Mouse (Mus musculus): ENCODE data around the gene Pou5f1.

Pou5f1 gene

DNA sequence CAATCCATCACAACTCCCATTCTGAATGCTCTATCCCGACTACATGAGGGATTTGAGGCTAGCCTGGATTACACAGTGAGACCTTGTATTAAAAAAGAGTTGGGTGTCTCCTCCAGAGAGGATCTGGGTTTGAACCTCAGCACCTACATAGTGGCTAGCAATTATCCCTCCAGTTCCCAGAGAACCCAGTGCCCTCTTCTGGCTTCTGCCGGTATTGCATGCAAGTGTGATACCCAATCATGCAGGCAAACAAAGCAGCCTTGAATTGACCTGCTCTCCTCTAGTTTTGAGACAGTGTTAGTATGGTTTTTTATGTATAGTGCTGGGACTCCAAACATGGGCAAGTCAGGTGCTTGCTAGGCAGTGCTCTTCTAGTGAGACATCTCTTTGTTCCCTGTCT lies 8.1 kb downstream of the Pou5f1 start:
- peak; percentile 57 for DNase-seq (ENCODE audit: low spot score)

GRCm38 (mm10) chr17:35514756-35515155 lies 8.9 kb downstream of the Pou5f1 start:
- no peak for DNase-seq (ENCODE audit: low spot score)

GRCm38 (mm10) chr17:35515911-35516640 lies 10.3 kb downstream of the Pou5f1 start:
- peak; percentile 33 for DNase-seq (ENCODE audit: low spot score)

DNA sequence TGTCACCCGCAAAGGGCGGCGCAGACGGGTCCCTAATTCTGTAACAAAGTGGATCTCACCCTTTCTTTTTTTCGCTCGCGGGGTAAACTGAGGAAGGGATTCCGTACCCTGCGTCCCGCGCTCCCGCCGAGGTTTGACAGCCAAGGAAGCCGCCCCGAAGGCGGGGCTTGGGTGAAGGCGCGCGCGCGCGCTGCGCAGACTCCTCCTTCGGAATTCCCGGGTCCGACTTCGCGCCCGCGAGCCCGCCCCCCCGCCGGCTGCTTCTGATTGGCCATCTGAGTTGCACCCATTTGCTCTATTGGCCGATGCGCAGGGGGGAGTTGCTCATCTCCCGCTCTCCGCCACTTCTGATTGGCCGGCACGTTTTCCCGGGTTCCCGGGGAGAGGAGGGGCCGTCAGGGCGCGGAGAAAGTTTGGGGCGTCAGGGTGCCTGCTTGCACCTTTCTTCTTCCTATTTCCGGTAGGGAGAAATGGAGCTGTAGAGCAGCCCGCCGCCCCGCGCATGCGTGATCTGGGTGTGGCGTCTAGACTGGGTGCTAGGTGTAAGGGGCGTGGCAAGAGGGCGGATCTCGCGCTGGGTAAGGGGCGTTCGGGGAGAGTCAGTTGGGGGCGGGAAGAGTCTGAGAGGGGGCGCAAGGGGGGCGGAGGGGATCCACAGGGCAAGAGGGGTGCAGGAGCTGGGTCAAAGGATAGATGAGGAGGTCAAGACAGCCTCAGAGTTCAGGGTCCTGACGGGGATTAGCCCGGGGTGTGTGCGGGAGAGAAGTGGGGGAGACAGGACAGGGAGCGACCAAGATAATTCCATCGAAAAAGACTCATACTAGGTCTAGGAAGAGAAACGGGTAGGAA lies 11.1 kb downstream of the Pou5f1 start, which contains the start of the genes Tcf19 and Cchcr1:
Gene Tcf19 (minus strand): TSS at position 173 of the 849 bp plus-strand sequence.
Gene Cchcr1 (plus strand): TSS at position 449 of the 849 bp plus-strand sequence.
- peak; percentile 87 for DNase-seq (ENCODE audit: low spot score)

GRCm38 (mm10) chr17:35517526-35517925 lies 11.7 kb downstream of the Pou5f1 start:
- DNase-seq (ENCODE audit: low spot score) = no peak

DNA sequence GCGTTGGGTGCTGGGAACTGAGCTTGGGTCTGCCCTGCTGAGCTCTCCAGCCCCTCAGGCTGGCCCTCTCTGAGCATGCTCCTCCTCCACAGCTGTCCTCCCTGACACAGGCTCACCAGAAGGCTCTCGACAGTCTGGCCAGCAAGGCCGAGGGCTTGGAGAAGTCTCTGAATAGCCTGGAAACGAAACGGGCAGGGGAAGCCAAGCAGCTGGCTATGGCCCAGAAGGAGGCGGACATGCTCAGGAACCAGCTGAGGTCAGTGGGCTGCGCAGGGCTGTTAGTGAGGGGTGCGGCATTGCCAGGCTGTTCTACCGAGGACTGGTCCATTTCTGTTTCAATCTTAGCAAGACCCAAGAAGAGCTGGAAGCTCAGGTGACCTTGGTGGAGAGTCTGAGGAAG lies 18.5 kb downstream of the Pou5f1 start:
- DNase-seq (ENCODE audit: low spot score) = no peak

DNA sequence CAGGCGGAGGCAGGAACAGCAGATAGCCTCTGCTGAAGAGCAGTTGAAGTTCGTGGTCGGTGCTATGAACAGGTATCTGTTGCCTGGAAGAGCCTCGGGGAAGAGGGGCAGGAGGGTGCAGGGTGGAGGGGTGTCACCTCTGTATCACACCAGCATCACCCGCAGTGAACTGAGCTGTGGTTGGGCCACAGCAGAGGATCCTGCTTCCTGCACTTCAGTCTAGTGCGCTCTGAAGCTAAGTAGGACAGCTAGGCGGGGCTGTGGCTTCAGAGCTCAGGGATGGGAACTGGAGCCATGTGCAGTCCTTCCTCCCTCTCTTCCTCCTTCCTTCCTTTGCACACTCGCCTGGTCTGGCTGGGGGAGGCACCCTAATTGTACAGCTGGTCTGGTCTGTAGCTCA lies 20.8 kb downstream of the Pou5f1 start:
- no peak for DNase-seq (ENCODE audit: low spot score)

- no peak for DNase-seq (ENCODE audit: low spot score)
These were observed 26.5 kb downstream of the Pou5f1 start for GRCm38 (mm10) chr17:35532360-35532759.

GRCm38 (mm10) chr17:35532901-35533300 lies 27.1 kb downstream of the Pou5f1 start, which contains the start of gene Psors1c2:
Psors1c2 (plus strand) TSS chr17:35533201.
- no peak for DNase-seq (ENCODE audit: low spot score)

- DNase-seq (ENCODE audit: low spot score) = peak; percentile 66
These were observed 28.5 kb downstream of the Pou5f1 start for GRCm38 (mm10) chr17:35534343-35534742.

DNA sequence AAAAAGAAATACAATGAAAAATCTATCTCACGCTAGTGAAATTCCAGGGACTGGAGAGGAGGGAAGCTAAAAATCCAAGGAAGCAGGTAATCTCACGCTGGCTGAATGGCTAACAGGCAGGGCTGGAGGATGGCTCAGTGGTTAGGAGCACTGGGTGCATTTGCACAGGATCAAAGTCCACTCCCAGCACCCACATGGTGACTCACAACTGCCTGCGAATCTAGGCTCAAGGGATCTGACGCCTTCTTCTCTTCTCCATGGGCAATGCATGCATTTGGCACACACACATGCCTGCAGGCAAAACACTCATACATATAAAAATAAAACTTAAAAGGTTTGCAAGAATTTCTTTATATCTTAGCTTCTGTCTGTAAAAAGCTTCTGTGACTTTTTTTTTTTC lies 31.6 kb downstream of the Pou5f1 start:
- no peak for DNase-seq (ENCODE audit: low spot score)

- no peak for DNase-seq (ENCODE audit: low spot score)
These were observed 32.7 kb downstream of the Pou5f1 start for GRCm38 (mm10) chr17:35538476-35538875.

GRCm38 (mm10) chr17:35539540-35539939 lies 33.7 kb downstream of the Pou5f1 start:
- no peak for DNase-seq (ENCODE audit: low spot score)

DNA sequence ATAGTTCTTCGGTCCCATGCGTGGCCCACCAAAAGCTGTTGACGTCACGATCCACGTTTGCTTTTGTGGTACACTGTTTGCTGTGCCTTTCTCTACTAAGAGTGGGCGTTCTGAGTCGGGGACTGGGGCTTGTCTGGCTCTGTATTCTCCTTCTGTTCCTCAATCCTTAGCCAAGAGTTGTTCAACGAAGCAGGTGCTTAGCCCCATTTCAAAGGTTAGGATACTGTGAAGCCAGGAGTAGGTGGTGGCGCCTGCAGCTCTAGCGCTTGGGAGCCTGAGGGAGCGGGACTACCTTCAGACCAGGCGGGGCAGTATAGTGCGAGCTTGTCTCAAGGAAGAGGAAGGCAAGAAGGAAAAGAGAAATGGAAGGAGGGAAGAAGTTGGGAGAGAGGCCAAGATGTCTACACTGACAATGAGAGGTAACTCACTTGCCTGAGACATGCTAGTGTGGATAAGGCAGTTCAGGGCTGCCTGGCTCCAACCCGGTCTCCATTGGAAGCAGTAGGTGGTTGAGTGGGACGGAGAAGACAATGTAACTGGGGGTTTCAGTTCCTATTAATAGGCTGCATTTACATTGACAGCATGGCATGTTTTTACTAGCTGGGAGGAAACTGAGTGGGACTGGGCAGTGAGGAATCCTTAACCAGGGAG lies 37.1 kb downstream of the Pou5f1 start:
- DNase-seq (ENCODE audit: low spot score) = no peak

DNA sequence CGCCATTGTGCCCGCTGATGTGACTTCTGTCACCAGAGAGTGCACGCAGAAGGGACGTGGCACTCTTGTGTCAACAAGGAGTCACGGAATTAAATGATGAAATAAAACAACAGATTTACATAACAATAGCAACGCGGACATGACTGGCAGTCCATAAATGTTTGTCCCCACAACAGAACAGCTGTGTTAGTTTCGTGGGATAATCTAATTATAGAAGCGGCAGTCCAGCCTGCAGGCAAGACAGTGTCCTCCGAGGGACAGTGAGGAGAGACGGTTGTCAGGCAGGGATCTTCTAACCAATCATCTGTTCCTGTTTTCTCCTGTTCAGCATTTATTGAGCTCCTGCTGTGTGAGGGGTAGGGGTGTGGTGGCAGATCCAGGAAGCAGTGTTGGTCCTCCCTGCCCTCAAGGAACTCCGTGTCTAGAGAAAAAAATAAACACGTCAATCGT lies 37.6 kb downstream of the Pou5f1 start:
- no peak for DNase-seq (ENCODE audit: low spot score)

DNA sequence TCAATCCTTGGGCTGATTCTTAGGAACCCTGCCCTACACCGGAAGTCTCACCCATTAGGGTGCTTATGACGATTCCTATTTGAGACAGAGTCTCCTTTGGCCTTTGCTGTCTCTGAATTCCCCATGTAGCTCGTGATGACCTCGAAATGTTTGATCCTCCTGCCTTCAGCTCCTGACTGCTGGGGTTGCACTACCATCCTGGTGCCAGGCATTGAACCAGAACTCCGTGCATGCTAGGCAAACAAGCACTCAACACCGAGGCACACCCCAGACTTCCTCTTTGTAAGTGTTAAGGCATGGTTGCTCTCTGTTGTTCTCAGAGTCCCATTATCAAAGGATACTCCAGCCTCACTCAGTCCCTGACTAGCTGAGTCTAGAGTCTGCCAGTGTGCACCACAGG lies 38.2 kb downstream of the Pou5f1 start:
- no peak for DNase-seq (ENCODE audit: low spot score)

DNA sequence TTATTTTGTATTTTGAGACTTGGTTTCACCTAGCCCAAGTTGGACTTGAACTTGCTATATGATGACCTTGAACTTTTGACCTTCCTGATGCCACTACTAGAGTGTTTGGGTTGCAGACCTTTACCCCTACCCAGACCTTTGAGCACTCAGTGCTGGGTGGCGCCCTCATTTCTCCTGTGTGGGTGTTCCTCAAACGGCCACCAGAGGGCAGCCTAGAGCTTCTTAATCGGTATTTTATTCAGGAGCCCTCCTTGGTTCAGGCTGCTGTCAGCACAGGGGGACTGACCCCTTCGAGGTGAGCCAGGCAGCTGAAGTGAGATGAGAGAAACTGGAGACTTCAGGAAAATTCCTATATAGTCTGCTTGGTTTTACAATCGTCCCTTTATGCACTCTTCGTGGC lies 38.9 kb downstream of the Pou5f1 start:
- peak; percentile 43 for DNase-seq (ENCODE audit: low spot score)

- DNase-seq (ENCODE audit: low spot score) = no peak
These were observed 41.6 kb downstream of the Pou5f1 start for GRCm38 (mm10) chr17:35547465-35547864.

DNA sequence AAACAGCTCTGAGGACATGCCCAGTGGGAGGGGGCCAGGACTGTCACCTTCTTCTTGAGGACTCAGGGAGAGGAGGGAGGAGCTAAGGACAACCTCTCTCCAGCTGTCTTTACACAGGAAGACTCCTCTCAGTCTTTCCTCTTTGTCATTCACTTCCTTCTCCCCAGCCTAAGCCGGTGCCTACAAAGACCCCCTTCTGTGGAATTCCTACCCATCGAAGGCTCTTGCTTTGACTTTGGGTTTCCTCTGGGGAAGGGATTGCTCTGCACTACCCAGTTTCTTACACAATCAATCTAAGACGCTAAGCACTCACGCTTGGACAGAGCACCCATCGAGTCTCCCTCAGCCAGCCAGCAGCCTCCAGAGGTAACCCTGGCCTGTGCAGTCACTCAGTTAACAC lies 42.8 kb downstream of the Pou5f1 start:
- DNase-seq (ENCODE audit: low spot score) = no peak

GRCm38 (mm10) chr17:35549437-35550142 lies 43.8 kb downstream of the Pou5f1 start:
- no peak for DNase-seq (ENCODE audit: low spot score)

- no peak for DNase-seq (ENCODE audit: low spot score)
These were observed 44.3 kb downstream of the Pou5f1 start for GRCm38 (mm10) chr17:35550143-35550494.

GRCm38 (mm10) chr17:35550871-35551270 lies 45.1 kb downstream of the Pou5f1 start:
- no peak for DNase-seq (ENCODE audit: low spot score)
